ENCODE assay signal across 1 mouse cellular context in the genomic region with DNA sequence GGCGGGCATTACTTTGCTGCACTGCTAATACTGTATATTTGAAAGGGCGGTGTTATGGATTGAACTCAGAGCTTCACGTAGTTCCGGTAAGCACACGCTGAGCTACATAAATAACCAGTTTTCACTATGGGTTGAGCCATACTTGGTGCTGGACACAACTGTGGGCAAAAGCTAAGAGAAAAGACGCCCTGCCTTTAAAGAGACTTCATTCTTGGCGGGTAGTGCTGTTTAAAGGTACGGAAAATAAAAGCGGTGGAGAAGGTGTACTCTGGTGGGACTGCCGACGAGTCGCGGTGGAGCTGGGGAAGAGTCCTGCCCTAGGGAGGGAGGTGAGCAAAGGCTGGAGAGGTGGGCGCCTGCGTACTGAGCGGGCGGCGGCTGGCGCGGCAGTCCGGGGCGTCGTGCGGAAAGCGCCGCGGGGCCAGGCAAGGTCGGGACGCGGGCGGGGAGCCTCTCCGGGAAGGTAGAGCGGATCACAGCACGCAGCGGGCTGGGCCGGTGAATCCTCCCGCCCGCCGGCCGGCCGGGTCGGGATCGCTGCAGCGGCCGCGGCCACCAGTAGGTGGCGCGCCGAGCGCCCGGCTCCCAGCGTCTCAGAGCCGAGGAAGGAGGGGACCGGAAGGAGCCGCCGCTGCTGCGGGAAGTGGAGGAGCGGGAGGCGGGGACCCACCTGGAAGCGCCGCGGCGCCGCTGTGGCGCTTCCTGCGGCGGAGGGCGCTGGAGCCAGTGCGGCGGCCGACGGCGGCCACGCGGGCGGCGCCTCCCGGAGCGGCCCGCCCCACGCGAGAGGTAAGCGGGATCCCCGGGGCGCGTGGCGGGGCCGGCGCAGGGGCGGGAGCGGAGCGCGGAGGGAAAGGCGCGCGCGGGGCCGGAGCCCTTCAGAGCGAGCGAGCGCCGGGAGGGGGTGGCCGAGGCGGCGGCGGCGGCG.
TF ChIP-seq lines count a peak whose summit lies in the region.

A gene (plus strand): TSS at position 124 of the 928 bp plus-strand sequence.

TF ChIP-seq in CH12.LX, 34 proteins besides CTCF, POLR2A, EP300 and RAD21:
- TF ChIP-seq TCF12 (IDR thresholded peaks at IDR 0.05; ENCODE audit: low read depth, low read length) (peak; percentile 61), POLR2AphosphoS2 (IDR thresholded peaks at IDR 0.05; ENCODE audit: low read depth, low read length) (peak; percentile 86; the same call in 1 of the 2 replicates), USF1 (IDR thresholded peaks at IDR 0.05; ENCODE audit: low read depth, low read length) (no peak), MXI1 (IDR thresholded peaks at IDR 0.05; ENCODE audit: low read depth, low read length) (peak; percentile 54; the same call in 1 of the 2 replicates), CHD1 (IDR thresholded peaks at IDR 0.05; ENCODE audit: low read depth, low read length) (peak; percentile 89), MAZ (IDR thresholded peaks at IDR 0.05; ENCODE audit: low read depth, low read length) (peak; percentile 95), E2F4 (IDR thresholded peaks at IDR 0.05; ENCODE audit: insufficient replicate concordance, low read depth, low read length) (no peak), ZNF384 (IDR thresholded peaks at IDR 0.05; ENCODE audit: low read depth, low read length) (peak; percentile 34; the same call in 1 of the 2 replicates), ZC3H11A (IDR thresholded peaks at IDR 0.05; ENCODE audit: low read depth, low read length) (peak; percentile 14; the same call in 1 of the 2 replicates), PAX5 (IDR thresholded peaks at IDR 0.05; ENCODE audit: low read length) (no peak), IRF4 (IDR thresholded peaks at IDR 0.05; ENCODE audit: low read depth, low read length) (peak; percentile 91), CHD2 (IDR thresholded peaks at IDR 0.05; ENCODE audit: low read length) (peak; percentile 64), NRF1 (IDR thresholded peaks at IDR 0.05; ENCODE audit: low read depth, low read length) (peak; percentile 60; the same call in 1 of the 2 replicates), ZKSCAN1 (IDR thresholded peaks at IDR 0.05; ENCODE audit: borderline replicate concordance, low read depth, low read length) (no peak), ETS1 (conservative IDR thresholded peaks at IDR 0.05; ENCODE audit: low read depth, low read length) (no peak; the same call in none of the 2 replicates), JUND (conservative IDR thresholded peaks at IDR 0.05; ENCODE audit: low read depth, low read length) (no peak), USF2 (conservative IDR thresholded peaks at IDR 0.05; ENCODE audit: low read depth, low read length) (no peak), MAFK (IDR thresholded peaks at IDR 0.05; ENCODE audit: insufficient replicate concordance, low read length) (no peak), TBP (conservative IDR thresholded peaks at IDR 0.05; ENCODE audit: low read depth, low read length) (peak; percentile 63; the same call in 1 of the 2 replicates), SIN3A (IDR thresholded peaks at IDR 0.05; ENCODE audit: low read length) (peak; percentile 63), ELF1 (IDR thresholded peaks at IDR 0.05; ENCODE audit: low read depth, low read length) (peak; percentile 94), KAT2A (IDR thresholded peaks at IDR 0.05; ENCODE audit: insufficient replicate concordance, low read length) (0 out of 2 replicates have a peak, but pooled peaks have one; percentile 49), NELFE (IDR thresholded peaks at IDR 0.05; ENCODE audit: low read depth, low read length) (peak; percentile 52; the same call in 1 of the 2 replicates), SMC3 (IDR thresholded peaks at IDR 0.05; ENCODE audit: low read depth, low read length) (peak; percentile 86), UBTF (IDR thresholded peaks at IDR 0.05; ENCODE audit: low read depth, low read length) (peak; percentile 96), RCOR1 (conservative IDR thresholded peaks at IDR 0.05; ENCODE audit: low read depth, low read length) (peak; percentile 76; the same call in 1 of the 2 replicates), MAX (IDR thresholded peaks at IDR 0.05; ENCODE audit: low read length) (peak; percentile 82), JUN (IDR thresholded peaks at IDR 0.05; ENCODE audit: insufficient read depth, low read depth, low read length) (no peak), MYC (IDR thresholded peaks at IDR 0.05; ENCODE audit: low read depth, low read length) (no peak), GABPA (IDR thresholded peaks at IDR 0.05; ENCODE audit: insufficient replicate concordance, low read depth, low read length) (no peak), ZMIZ1 (IDR thresholded peaks at IDR 0.05; ENCODE audit: low read depth, low read length) (peak; percentile 73), HCFC1 (IDR thresholded peaks at IDR 0.05; ENCODE audit: low read depth, low read length) (peak; percentile 74), MEF2A (IDR thresholded peaks at IDR 0.05; ENCODE audit: borderline replicate concordance, low read depth, low read length) (peak; percentile 90), BHLHE40 (IDR thresholded peaks at IDR 0.05; ENCODE audit: low read depth, low read length) (peak; percentile 58)
